In the genomic region with DNA sequence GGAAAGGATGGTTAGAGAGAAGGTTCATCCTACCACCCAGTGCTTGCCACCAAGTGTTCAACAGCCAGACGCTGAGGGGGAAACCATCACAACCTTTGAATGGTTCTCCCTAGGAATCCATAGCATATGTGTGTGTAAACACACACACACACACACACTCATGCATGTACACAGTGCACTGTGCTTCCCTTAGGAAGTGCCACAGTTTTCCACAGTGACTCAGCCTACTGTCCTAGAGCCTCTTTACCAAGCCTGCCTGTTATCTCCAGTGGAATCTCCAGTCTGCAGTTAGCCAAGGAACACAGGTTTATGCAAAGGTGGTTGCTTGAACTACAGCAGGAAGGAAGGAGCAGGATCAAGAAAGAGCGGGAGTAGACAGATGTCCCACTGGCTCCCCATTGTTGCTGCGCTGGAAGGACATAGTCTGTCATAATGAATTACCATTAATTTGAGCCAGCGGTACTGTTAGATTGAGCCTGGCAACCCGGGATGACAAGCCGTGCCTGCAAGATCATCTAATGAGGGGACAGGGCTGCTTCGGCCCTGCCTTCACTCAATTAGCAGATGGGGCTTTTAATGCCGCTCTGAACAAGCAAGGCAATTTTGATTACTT, we compare ENCODE assay signal across 12 mouse cellular contexts.
DNase-seq lines count a peak whose midpoint lies in the region; ATAC-seq and TF ChIP-seq lines count a peak whose summit lies in the region.
"Had no signal": no experiment of that assay in that cellular context is flagged by ENCODE, and none has a peak within 500 bp of the region (broad histone marks: within the 10 kb centered on the region; RNA-seq: fewer than 3 reads in every experiment).

No protein-coding gene starts in this region.

- peak; percentile 87 for ATAC-seq in hindbrain, embryonic 12.5 days (ENCODE audit: low FRiP score)
- ATAC-seq in midbrain, embryonic 14.5 days (ENCODE audit: low FRiP score, low TSS enrichment), result peak; percentile 82

- no peaks in the 10 kb centered on the region for H3K27me3 ChIP-seq in hindbrain, embryonic 12.5 days
- no peaks in the 10 kb centered on the region for H3K27me3 ChIP-seq in midbrain, embryonic 14.5 days (ENCODE audit: control insufficient read depth, insufficient read depth, low read length)
- no peaks in the 10 kb centered on the region for H3K27me3 ChIP-seq in heart, embryonic 10.5 days (ENCODE audit: insufficient read depth, poor library complexity, severe bottlenecking)
- H3K27me3 ChIP-seq: heart, embryonic 15.5 days had no signal

- TF ChIP-seq POLR2A in brain, embryonic 14.5 days (IDR thresholded peaks at IDR 0.05; ENCODE audit: borderline replicate concordance, extremely low read depth, insufficient read depth, insufficient read length, poor library complexity, severe bottlenecking), result no peak

- no peak for TF ChIP-seq CTCF in brain, embryonic 14.5 days (IDR thresholded peaks at IDR 0.05; ENCODE audit: borderline replicate concordance, extremely low read depth, insufficient read depth, insufficient read length)

- no peak overlapping the region for H3K4me3 ChIP-seq in hindbrain, embryonic 12.5 days
- no peak overlapping the region for H3K4me3 ChIP-seq in midbrain, embryonic 14.5 days (replicated peaks; ENCODE audit: low read depth, low read length)
- no peak overlapping the region for H3K4me3 ChIP-seq in heart, embryonic 10.5 days
- H3K4me3 ChIP-seq: heart, embryonic 15.5 days had no signal

- no peak overlapping the region for H3K4me2 ChIP-seq in hindbrain, embryonic 12.5 days (replicated peaks)
- H3K4me2 ChIP-seq in midbrain, embryonic 14.5 days (ENCODE audit: low read length), result no peak overlapping the region
- H3K4me2 ChIP-seq: heart, embryonic 15.5 days had no signal

- DNase-seq in cerebellum, postnatal 10 days, result peak; percentile 61 to 68
- DNase-seq in cerebellum, postnatal 25 days, result no peak
- peak; percentile 89 for DNase-seq in brain, embryonic 14.5 days (ENCODE audit: low read depth)
- DNase-seq in midbrain, embryonic 14.5 days, result peak; percentile 71
- DNase-seq in kidney, postnatal 4 days, result no peak
- no peak for DNase-seq in right cerebral cortex, postnatal 4 days
- no peak for DNase-seq in heart, embryonic 10.5 days (ENCODE audit: low spot score)
- DNase-seq: adrenal gland, adult 8-10 months; gastrocnemius, postnatal 14 days; kidney, postnatal 36 days had no signal

- no peaks in the 10 kb centered on the region for H3K36me3 ChIP-seq in hindbrain, embryonic 12.5 days
- H3K36me3 ChIP-seq in midbrain, embryonic 14.5 days (ENCODE audit: control insufficient read depth, insufficient read depth, low read length), result no peaks in the 10 kb centered on the region
- H3K36me3 ChIP-seq in heart, embryonic 10.5 days, result no peaks in the 10 kb centered on the region
- H3K36me3 ChIP-seq: heart, embryonic 15.5 days had no signal

- H3K4me1 ChIP-seq in hindbrain, embryonic 12.5 days, result peaks cover 6% of the 10 kb centered on the region
- H3K4me1 ChIP-seq in midbrain, embryonic 14.5 days (ENCODE audit: control insufficient read depth, insufficient read depth, low read length), result peaks cover 4% of the 10 kb centered on the region; the same call in 1 of the 2 replicates
- no peaks in the 10 kb centered on the region for H3K4me1 ChIP-seq in heart, embryonic 10.5 days
- H3K4me1 ChIP-seq: heart, embryonic 15.5 days had no signal

- no peak overlapping the region for H3K9ac ChIP-seq in hindbrain, embryonic 12.5 days
- H3K9ac ChIP-seq in midbrain, embryonic 14.5 days (replicated peaks; ENCODE audit: low read length), result no peak overlapping the region
- H3K9ac ChIP-seq: heart, embryonic 15.5 days had no signal

- WGBS in hindbrain, embryonic 12.5 days, result 42% methylated on average over 8 of the region's 8 CpGs
- WGBS in midbrain, embryonic 14.5 days, result 18% methylated on average over 8 of the region's 8 CpGs
- 77% methylated on average over 8 of the region's 8 CpGs for WGBS in heart, embryonic 10.5 days

- no peak overlapping the region for H3K27ac ChIP-seq in hindbrain, embryonic 12.5 days
- no peak overlapping the region for H3K27ac ChIP-seq in midbrain, embryonic 14.5 days (replicated peaks; ENCODE audit: low read depth, low read length)
- no peak overlapping the region for H3K27ac ChIP-seq in heart, embryonic 10.5 days
- H3K27ac ChIP-seq: heart, embryonic 15.5 days had no signal

- H3K9me3 ChIP-seq in hindbrain, embryonic 12.5 days (replicated peaks), result no peaks in the 10 kb centered on the region
- no peaks in the 10 kb centered on the region for H3K9me3 ChIP-seq in midbrain, embryonic 14.5 days (ENCODE audit: control insufficient read depth, low read length)
- no peaks in the 10 kb centered on the region for H3K9me3 ChIP-seq in heart, embryonic 10.5 days
- H3K9me3 ChIP-seq: heart, embryonic 15.5 days had no signal

Comparison
In these comparisons a context has a peak if more than half of its experiments do, and no peak if none do; other contexts are left out.
1. DNase-seq: peak in cerebellum, postnatal 10 days (2 of 2), brain, embryonic 14.5 days (single experiment) and midbrain, embryonic 14.5 days (single experiment); none in cerebellum, postnatal 25 days (0 of 2), kidney, postnatal 4 days (0 of 2), right cerebral cortex, postnatal 4 days (single experiment) and heart, embryonic 10.5 days (single experiment).